Mouse (Mus musculus) frontal cortex, postnatal 36 days (tissue): ENCODE measurements around the gene Fmnl2.
A peak's percentile ranks its signal among the peaks of the same experiment; 100 is the strongest.

ENCODE experiments used
- DNase-seq, 2 experiments: peaks; one replicate each; pipeline ENCODE4 v3.0.0; 2022; ENCODE audit warnings: low spot score in 2 of 2

Fmnl2 gene

DNA sequence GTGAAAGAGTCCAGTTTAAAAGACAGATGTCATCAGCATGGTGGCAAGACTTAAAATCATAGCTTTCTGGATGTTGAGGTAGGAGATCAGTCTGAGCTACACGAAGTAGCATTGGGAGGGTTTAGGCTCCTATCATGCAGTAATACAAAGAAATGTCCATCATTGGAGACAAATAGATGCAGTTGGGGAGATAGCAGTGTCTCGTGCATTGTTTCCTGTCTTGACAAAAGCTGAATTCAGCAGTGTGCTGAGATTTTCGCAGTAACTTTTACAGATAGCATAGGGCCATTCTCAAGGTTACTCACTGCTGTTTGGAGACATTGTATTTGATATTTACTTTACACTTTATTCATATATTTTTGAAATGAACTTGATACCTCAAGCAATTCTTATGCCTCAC is 128.7 kb downstream of the Fmnl2 start:
- no peak for DNase-seq

DNA sequence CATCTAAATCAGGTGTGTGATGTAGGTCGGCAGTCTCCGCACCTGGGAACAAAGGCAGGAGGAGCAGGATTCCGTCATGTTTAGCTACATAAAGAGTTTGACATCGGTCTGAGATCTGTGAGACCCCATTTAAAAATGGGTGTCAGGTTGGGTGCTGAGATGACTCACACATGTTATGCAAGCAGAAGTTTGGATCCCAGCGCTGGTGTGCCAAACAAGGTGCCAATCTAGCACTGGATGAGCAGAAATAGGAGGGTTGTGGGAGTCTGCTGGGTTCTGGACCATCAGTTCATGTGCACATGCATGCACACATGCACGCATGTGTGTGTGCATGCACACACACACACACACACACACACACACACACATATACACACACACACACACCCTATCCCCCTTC is 129.4 kb downstream of the Fmnl2 start:
- DNase-seq = no peak

DNA sequence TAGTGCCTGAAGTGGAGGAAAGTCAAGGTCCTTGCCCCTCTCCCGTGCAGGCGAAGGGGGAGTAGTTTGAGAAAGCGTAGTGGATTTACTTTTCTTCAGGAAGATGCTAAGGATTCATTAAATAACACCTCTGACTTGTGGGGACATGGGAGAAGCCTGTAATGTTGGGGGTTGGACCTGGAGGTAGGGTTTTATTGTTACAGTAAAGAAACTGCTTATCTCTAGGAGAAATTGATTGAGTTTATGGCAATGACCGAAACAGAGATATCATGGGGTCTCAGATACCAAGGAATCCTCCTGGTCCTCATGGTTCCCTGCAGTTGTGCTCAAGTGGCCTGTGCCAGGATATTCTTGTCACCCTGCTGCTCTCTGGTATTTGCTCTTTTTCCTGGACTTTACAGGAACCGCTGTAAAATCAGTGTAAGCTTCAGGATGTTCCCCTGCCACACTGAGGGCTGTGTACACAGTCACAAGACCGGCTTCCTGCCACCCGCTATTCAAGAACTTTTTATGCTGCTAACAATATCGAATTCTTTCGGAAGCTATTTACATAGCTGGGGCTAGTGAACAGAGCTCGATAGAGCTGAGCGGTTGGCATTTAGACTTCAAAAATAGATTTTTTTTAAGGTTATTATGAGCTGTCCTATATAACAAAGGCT is 130.1 kb downstream of the Fmnl2 start:
- no peak for DNase-seq

DNA sequence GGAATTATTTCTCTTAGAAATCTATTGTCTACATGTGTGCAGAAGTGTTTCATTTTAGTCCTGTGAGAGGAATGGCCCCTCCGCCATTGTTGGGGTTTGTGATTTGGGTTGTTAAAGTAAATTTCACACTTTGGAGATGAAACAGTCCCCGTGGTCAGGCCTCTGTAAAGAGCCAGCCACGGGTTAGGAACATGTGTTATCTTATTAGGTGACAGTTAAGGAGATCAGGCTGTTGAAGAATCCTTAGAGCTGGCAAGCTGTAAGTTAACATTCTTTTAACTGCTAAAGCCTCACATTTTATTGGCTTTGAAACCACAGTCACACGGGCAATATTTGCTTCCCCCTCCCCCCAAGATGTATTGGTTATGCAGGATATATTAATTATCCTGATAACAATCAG is 131.7 kb downstream of the Fmnl2 start:
- no peak for DNase-seq

DNA sequence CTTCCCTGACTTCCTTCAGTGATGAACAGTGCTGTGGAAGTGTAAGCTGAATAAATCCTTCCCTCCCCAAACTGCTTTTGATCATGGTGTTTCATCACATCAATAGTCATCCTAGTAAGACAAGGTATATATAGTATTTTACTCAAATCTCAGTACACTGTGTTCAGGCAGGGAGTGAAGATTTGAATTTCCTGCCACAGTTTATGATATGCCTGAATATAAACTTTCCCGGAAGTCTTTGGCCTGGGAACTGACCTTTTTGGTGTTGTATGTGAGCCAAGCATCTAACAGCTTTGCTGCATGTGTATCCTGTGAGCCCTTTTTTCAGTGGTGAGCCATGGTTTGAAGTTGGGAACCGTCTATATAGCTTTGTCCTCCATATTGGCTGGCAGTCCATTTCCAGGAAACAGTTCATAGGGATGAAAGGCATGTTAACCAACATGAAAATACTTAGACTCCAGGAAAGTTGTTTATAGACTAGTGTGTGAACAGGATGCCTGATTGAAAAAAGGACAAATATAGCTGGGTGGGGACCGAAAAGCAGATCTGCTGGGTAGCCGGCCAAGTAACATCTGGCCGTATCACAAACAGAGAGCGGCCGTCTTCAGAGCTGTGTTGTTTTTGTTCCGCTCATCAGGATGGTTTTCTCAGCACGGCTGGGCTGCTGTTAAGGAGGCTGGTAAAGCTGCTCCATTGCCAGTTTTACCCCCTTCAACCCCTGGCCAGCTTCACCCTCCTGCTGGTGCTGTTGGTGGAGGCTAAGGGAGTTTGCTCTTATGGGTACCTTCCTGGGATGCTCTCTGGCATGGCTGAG is 133.4 kb downstream of the Fmnl2 start:
- no peak for DNase-seq

DNA sequence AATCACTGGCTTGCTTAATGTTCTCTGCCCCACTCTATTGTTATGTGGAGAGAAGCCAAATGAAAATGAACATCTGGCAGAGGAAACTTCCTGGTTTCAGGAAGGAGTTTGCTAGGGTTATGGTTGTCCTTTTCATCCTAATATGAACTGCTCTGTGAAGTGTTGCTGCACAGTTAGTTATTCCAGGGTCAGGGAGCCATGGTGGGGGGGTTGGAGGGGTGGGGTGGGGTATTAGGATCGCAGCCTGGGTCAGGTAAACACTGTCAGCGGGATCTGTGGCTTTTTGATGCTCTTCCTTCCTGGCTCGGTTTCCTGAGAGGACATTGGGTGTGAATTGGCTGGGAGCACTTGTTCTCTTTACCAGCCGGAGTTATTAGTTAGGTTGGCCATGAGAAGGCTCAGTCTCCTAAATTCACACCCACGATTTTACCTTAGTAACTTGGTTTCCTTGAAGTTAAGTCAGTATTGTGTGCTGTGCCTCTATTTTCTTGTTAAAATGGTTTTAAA is 134.1 kb downstream of the Fmnl2 start:
- no peak for DNase-seq

GRCm38 (mm10) chr2:52993241-52993640 is 135.6 kb downstream of the Fmnl2 start:
- no peak for DNase-seq

DNA sequence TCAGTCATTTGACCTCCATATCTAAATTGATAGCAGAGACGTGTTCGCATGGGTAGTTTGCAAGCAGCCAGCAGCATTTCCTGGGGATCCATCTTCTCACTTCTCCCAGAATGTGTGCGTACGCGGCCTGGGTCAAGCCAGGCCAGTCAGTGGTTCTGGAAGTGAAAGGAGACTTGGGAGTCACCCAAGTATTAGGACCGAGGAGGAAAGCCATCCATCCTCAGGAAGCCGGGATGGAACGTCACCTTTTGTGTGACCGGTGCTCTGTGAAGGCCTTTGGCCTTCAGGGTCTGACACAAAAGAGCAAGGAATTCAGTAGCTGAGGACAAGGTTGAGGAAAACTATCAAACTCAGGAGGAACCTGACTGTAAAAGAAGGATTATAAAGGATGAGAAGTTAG is 136.9 kb downstream of the Fmnl2 start:
- DNase-seq = no peak

- no peak for DNase-seq
Observed at GRCm38 (mm10) chr2:52997955-52998750, 140.5 kb downstream of the Fmnl2 start.

DNA sequence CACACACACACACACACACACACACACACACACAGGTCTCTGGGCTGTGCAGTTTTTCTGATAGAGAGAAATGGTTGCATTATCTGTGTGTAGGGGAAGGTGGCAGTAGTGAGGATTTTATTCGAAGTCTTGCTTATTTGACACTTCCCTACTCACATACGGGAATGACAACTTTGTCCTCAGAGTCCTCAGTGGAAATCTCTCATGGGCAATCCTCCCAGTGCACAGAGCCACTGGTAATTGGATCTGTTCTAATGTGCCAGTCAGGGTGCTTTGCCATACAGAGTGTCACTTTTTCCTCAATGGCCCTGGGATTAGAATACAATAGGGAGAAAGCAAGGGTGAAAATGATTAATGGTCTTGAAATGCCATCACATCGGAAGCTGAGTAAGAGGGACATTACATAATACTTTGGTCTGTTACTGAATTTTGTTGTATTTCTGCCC is 141.9 kb downstream of the Fmnl2 start:
- DNase-seq = no peak

DNA sequence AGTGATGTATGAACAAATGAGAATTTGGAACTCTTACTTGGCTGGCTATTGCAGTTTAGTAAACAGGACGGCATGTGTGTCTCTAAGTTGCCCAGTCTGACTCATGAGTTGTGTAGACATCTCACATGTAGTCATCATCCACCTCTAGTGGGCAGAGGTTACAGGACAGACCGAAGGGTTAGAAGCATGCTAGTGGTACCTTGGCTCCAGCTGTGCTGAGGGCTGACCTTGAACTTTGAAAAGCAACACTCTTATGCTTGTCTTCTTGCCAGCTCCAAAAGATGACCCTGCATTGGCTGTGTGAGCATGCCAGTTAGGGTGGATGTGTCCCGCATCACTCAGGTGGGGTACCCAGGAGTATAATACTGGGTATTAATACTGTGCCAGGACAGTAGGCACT is 142.8 kb downstream of the Fmnl2 start:
- DNase-seq = no peak

GRCm38 (mm10) chr2:53006161-53006560 is 148.5 kb downstream of the Fmnl2 start:
- no peak for DNase-seq

DNA sequence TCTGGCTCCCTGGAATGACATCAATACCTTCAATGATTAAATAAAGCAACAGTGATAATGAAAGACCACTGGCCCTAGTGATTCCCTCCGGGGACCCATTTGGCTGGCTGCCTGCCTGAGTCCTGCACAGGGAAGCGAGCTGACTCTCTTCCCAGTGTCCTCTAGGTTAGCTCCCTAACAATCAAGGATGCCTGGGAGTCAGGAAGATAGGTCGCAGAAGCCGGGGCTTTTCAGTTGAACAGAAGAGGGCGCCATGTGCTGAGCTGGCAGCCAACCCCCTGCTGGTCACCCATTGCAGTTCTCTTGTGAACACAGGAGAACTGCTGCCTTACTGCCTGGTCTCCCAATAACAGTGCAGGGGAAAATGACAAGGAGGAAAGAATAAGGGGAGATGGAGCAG is 149.5 kb downstream of the Fmnl2 start:
- DNase-seq = peak; percentile 42 to 58

DNA sequence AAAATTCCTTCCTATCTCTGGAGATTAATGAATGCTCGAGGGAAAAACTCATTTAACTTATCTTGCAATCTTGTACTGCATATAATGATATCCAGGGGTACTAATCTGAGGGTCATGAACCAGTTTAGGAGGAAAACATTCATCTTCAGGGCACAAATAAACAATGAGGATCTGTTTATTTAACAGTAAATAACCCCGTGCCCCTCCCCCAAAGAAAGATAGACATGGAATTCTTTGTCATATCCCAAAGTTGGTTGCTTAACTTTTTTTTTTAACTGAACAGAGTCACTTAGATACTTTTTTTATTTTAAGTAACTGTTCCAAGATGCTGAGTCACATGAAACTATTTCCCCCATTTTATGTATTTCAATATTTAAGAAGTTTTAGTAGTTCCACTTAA is 155.4 kb downstream of the Fmnl2 start:
- no peak for DNase-seq

GRCm38 (mm10) chr2:53014451-53014850 is 156.8 kb downstream of the Fmnl2 start:
- no peak for DNase-seq

GRCm38 (mm10) chr2:53022982-53023381 is 165.3 kb downstream of the Fmnl2 start:
- no peak for DNase-seq

DNA sequence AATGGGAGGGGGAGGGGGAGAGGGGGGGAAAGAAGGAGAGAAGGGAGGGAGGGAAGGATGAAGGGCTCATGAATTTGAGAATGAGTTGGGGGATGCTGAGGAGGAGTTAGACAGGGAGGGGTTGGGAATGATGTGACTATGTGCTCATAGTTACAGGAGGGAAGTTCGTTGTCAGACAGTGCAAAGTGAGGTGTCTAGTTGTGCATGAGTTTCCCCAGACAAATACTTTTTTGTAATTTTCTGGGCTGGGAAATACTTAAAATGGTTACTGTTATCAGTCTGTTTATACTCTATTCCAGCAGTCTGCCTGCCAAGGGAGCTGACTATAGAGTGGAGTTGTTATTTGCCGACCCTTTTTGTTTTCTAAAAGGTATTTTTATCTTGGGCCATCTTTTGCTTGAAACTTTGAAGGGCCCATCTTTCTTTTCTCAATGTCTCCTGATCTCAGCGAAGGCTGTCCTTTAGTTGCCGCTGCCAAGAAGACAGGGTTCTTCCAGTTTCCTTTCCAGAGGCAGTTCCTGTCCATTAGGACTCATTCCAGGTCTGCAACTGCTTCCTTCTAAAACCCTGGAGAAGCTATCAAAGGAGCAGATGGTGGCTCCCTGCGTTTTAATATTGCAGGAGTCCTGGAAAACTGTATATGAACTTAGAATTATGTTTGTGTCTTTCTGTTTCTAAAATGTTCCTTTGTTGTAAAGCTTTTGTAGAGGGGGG is 168.6 kb downstream of the Fmnl2 start:
- no peak for DNase-seq

GRCm38 (mm10) chr2:53028868-53029267 is 171.2 kb downstream of the Fmnl2 start:
- DNase-seq = no peak

DNA sequence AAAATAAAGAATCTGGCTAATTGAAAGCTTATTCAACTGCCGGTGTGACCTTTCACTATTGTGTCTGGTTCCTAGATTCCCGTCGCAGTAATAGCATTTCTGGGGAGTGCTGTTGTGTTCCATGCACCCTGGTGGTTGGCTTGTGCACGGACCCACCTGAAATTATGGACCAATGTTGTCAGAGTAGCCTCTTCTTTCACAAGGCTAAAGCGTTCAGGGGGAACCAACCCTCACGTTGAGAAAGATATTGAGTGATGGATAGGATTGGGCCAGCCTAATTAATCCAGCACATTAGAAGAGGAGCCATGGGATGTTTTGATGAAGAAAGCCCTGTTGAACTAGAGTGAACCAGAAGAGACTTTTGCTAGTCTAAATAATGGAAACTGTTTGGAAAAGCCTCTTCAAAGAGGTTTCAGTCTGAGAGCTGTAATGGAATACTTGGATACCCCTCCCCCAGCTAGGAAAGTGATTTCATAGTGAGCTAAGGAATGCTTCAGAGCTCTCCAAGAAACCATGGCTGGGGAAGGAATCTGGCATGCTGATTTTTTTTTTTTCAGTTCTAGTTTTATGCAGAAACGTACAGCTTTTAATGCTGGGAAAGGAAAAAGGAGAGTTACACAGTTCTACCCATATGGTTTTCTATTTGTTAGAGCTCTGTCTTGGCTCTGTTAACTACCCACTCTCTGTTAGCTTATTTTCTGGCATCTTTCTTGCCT is 172.2 kb downstream of the Fmnl2 start:
- DNase-seq = peak in 1 of 2 experiments; percentile 46

GRCm38 (mm10) chr2:53030432-53030826 is 172.8 kb downstream of the Fmnl2 start:
- DNase-seq = no peak

- DNase-seq = no peak
Observed at GRCm38 (mm10) chr2:53038253-53038652, 180.6 kb downstream of the Fmnl2 start.
